In the genomic region with DNA sequence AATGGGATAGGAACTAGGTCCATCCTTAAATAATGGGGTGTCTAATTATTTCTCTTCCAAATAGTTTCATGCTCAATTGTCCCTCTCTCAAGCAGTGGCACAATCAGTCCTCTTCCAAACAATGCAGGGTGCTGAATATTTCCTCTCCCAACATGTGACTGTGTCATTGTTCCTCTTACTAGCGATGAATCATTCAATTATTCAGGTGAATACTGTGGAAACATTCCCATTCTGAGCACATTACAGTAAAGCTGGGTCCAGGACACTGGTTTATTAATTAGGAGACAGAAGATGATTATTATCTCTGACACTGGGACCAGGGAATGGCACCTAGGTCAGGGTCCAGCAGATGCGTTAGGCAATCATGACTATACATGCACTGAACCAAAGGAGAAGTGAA, we compare ENCODE assay signal across 22 mouse cellular contexts.
DNase-seq lines count a peak whose midpoint lies in the region; ATAC-seq lines count a peak whose summit lies in the region.
"Had no signal": no experiment of that assay in that cellular context is flagged by ENCODE, and none has a peak within 500 bp of the region (broad histone marks: within the 10 kb centered on the region; RNA-seq: fewer than 3 reads in every experiment).

No protein-coding gene starts in this region.

- H3K27me3 ChIP-seq in embryonic facial prominence, embryonic 14.5 days (replicated peaks; ENCODE audit: control insufficient read depth, insufficient read depth, low read length) = no peaks in the 10 kb centered on the region
- no peaks in the 10 kb centered on the region for H3K27me3 ChIP-seq in embryonic facial prominence, embryonic 10.5 days (replicated peaks; ENCODE audit: low read depth, poor library complexity, severe bottlenecking)
- H3K27me3 ChIP-seq: CH12.LX, Patski had no signal

- no peaks in the 10 kb centered on the region for H3K36me3 ChIP-seq in embryonic facial prominence, embryonic 14.5 days (ENCODE audit: control insufficient read depth, insufficient read depth, low read length)
- no peaks in the 10 kb centered on the region for H3K36me3 ChIP-seq in embryonic facial prominence, embryonic 10.5 days (replicated peaks)
- H3K36me3 ChIP-seq: G1E had no signal

- peak; percentile 50; the same call in 1 of the 2 replicates for ATAC-seq in embryonic facial prominence, embryonic 14.5 days (ENCODE audit: low read depth)
- ATAC-seq: activated CD4-positive, CD25-positive, alpha-beta regulatory T cell, adult 4 months; CD4-positive, CD25-positive, alpha-beta regulatory T cell, adult 4 months; Patski had no signal

- H3K9ac ChIP-seq in embryonic facial prominence, embryonic 14.5 days (ENCODE audit: low read depth, low read length) = no peak overlapping the region

- 89% methylated on average over 2 of the region's 2 CpGs for WGBS in embryonic facial prominence, embryonic 14.5 days
- WGBS in embryonic facial prominence, embryonic 10.5 days = 87% methylated on average over 2 of the region's 2 CpGs

- no peak overlapping the region for H3K4me3 ChIP-seq in embryonic facial prominence, embryonic 14.5 days (ENCODE audit: low read depth, low read length)
- H3K4me3 ChIP-seq in embryonic facial prominence, embryonic 10.5 days = no peak overlapping the region

- H3K9me3 ChIP-seq in embryonic facial prominence, embryonic 14.5 days (ENCODE audit: control insufficient read depth, low read length) = no peaks in the 10 kb centered on the region
- no peaks in the 10 kb centered on the region for H3K9me3 ChIP-seq in embryonic facial prominence, embryonic 10.5 days
- H3K9me3 ChIP-seq: G1E had no signal

- no peak overlapping the region for H3K27ac ChIP-seq in embryonic facial prominence, embryonic 14.5 days (replicated peaks; ENCODE audit: low read depth, low read length)
- H3K27ac ChIP-seq in embryonic facial prominence, embryonic 10.5 days (replicated peaks) = no peak overlapping the region

- no peak overlapping the region for H3K4me2 ChIP-seq in embryonic facial prominence, embryonic 14.5 days (ENCODE audit: low read depth, low read length)

- no peaks in the 10 kb centered on the region for H3K4me1 ChIP-seq in embryonic facial prominence, embryonic 14.5 days (ENCODE audit: control insufficient read depth, insufficient read depth, low read length)
- H3K4me1 ChIP-seq in embryonic facial prominence, embryonic 10.5 days = no peaks in the 10 kb centered on the region

- DNase-seq in embryonic facial prominence, embryonic 14.5 days (ENCODE audit: low spot score) = no peak
- DNase-seq in embryonic facial prominence, embryonic 10.5 days (ENCODE audit: low spot score) = no peak
- DNase-seq in retina, postnatal 1 day = peak; percentile 78
- DNase-seq in retina, embryonic 14.5 days (ENCODE audit: low spot score) = no peak
- peak; percentile 86 for DNase-seq in Muller cell, postnatal 12 days (ENCODE audit: inconsistent ontology term)
- no peak for DNase-seq in kidney, adult 9 months
- DNase-seq: adrenal gland, adult 2 months; adrenal gland, adult 8-10 months; adrenal gland, postnatal 10 days; adrenal gland, postnatal 14 days; adrenal gland, postnatal 25 days; adrenal gland, postnatal 36 days; B cell, adult 2 months; cerebellum, adult 11 months; cerebellum, adult 11-12 months; cerebellum, adult 18-20 months; cerebellum, adult 2 months had no signal

Comparison
In these comparisons a context has a peak if more than half of its experiments do, and no peak if none do; other contexts are left out.
1. DNase-seq: peak in retina, postnatal 1 day (single experiment) and Muller cell, postnatal 12 days (single experiment); none in embryonic facial prominence, embryonic 14.5 days (single experiment), embryonic facial prominence, embryonic 10.5 days (single experiment), retina, embryonic 14.5 days (single experiment) and kidney, adult 9 months (single experiment).